Mouse (Mus musculus) liver, embryonic 11.5 days (tissue): ENCODE results near the gene Elk4. TPM values are rescaled to one million over a fixed set of nuclear protein-coding genes. Genes with fewer than 3 reads are reported as not detected.
A peak's percentile ranks its signal among the peaks of the same experiment; 100 is the strongest.

Experiments
- ATAC-seq: fragments of 200-750 bp; cut with Nextera tagmentation; replicated peaks from 2 replicates; pipeline ENCODE4 v1.8.0; 2017; ENCODE audit warnings: moderate number of reproducible peaks, mild to moderate bottlenecking, moderate TSS enrichment, moderate library complexity; ENCODE audit not compliant: low FRiP score
- DNase-seq: peaks from one replicate; pipeline ENCODE4 v3.0.0-alpha.2; 2017; ENCODE audit warnings: low spot score
- H3K27ac ChIP-seq: fragments of 300-500 bp; sonication (generic); 2 replicates; pipeline ENCODE4 v1.5.1; 2014; ENCODE audit warnings: mild to moderate bottlenecking, low read depth, low read length, control low read depth
- H3K27me3 ChIP-seq: fragments of 300-500 bp; sonication (generic); replicated peaks from 2 replicates; pipeline ENCODE4 v1.6.1; 2014; ENCODE audit warnings: low read length, mixed read lengths; ENCODE audit not compliant: control insufficient read depth, insufficient read depth
- H3K36me3 ChIP-seq: fragments of 300-500 bp; sonication (generic); 2 replicates; pipeline ENCODE4 v1.6.1; 2014; ENCODE audit warnings: mild to moderate bottlenecking, low read length, moderate library complexity, mixed read lengths; ENCODE audit not compliant: control insufficient read depth, insufficient read depth
- H3K4me1 ChIP-seq: fragments of 300-500 bp; sonication (generic); replicated peaks from 2 replicates; pipeline ENCODE4 v1.6.1; 2014; ENCODE audit warnings: low read length, mixed read lengths; ENCODE audit not compliant: control insufficient read depth, insufficient read depth
- H3K4me2 ChIP-seq: fragments of 300-500 bp; sonication (generic); 2 replicates; pipeline ENCODE4 v1.6.1; 2014; ENCODE audit warnings: mild to moderate bottlenecking, control low read depth, moderate library complexity
- H3K4me3 ChIP-seq: fragments of 300-500 bp; sonication (generic); 2 replicates; pipeline ENCODE4 v1.5.1; 2014; ENCODE audit warnings: low read depth, low read length, control low read depth
- H3K9ac ChIP-seq: fragments of 300-500 bp; sonication (generic); 2 replicates; pipeline ENCODE4 v1.6.1; 2014; ENCODE audit warnings: low read depth, low read length, control low read depth
- H3K9me3 ChIP-seq: fragments of 300-500 bp; sonication (generic); 2 replicates; pipeline ENCODE4 v1.6.1; 2016; ENCODE audit warnings: low read length, inconsistent platforms, mixed read lengths; ENCODE audit not compliant: control insufficient read depth
- WGBS: fragments of 180-500 bp; shearing (Covaris S2); extraction: QIAGEN DNeasy Blood & Tissue Kit; methylation state at CpG from one replicate; pipeline ENCODE4 v1.1.7; 2014; 5-methylcytosine and 5-hydroxymethylcytosine counted together
- polyA plus RNA-seq: library from polyadenylated mRNA; unstranded; fragments of >200 nt; fragmentation: Nextera tagmentation; extraction: Ambion mirVana; gene quantifications from 2 replicates; pipeline ENCODE4 v1.2.1, GENCODE M21; 2014

Gene Elk4
- polyA plus RNA-seq, 1 experiment from 2014 or later = 20.9 TPM

DNA sequence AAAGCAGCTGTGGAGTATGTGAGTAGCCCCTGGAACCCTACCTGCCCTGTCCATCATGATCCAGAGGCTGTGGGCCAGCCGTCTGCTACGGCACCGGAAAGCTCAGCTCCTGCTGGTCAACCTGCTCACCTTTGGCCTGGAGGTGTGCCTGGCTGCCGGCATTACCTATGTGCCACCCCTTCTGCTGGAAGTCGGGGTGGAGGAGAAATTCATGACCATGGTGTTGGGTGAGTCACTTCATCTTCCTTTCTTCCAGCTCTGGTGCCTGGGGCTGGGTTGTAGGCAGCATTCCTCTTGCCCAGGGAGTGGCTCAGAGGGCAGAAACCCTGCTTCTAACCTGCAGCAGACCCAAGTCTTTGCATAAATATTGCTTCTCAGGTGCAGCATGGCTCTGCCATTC is 30.5 kb upstream of the Elk4 start:
- no peaks in the 10 kb centered on the region for H3K9me3 ChIP-seq
- no peak overlapping the region for H3K4me3 ChIP-seq
- H3K36me3 ChIP-seq = 0 out of 2 replicates have a peak, but pooled peaks cover 2% of the 10 kb centered on the region
- H3K27ac ChIP-seq = no peak overlapping the region
- H3K9ac ChIP-seq = no peak overlapping the region
- 85% methylated on average over 5 of the region's 5 CpGs for WGBS
- H3K4me1 ChIP-seq = peaks cover 18% of the 10 kb centered on the region
- ATAC-seq (no peak), DNase-seq (no peak)
- H3K4me2 ChIP-seq = no peak overlapping the region
- H3K27me3 ChIP-seq = no peaks in the 10 kb centered on the region

DNA sequence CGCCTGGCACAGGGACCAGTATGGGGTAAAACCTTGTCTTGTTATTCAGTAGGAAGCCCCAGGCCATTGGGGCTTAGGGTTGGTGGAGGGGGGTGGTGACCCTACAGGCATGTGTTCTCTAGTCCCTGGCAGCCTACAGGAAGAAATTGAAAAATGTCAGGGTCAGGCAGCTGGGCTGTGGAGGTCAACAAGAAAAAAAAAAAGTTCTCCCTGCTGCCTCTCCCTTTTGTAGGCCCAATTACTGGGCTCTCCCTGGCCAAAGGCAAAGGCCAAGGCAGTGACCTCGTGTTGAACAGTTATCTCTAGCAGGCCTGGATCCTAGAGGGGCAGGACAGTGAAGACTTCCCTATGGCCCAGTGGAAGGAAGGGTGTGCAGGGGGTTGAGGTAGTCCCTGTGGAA is 26.9 kb upstream of the Elk4 start:
- Histone ChIP-seq H3K9ac (no peak overlapping the region), H3K4me1 (peaks cover 2% of the 10 kb centered on the region; the same call in 1 of the 2 replicates), H3K4me2 (no peak overlapping the region), H3K4me3 (no peak overlapping the region), H3K36me3 (0 out of 2 replicates have a peak, but pooled peaks cover 2% of the 10 kb centered on the region), H3K9me3 (no peaks in the 10 kb centered on the region), H3K27ac (no peak overlapping the region), H3K27me3 (no peaks in the 10 kb centered on the region)
- WGBS = 40% methylated on average over 2 of the region's 2 CpGs
- ATAC-seq (no peak), DNase-seq (no peak)

GRCm38 (mm10) chr1:131981378-131982013 is 25.9 kb upstream of the Elk4 start:
- Histone ChIP-seq H3K4me3 (no peak overlapping the region), H3K9ac (no peak overlapping the region), H3K9me3 (no peaks in the 10 kb centered on the region), H3K4me1 (peaks cover 2% of the 10 kb centered on the region; the same call in 1 of the 2 replicates), H3K27me3 (no peaks in the 10 kb centered on the region), H3K36me3 (0 out of 2 replicates have a peak, but pooled peaks cover 2% of the 10 kb centered on the region), H3K27ac (no peak overlapping the region), H3K4me2 (no peak overlapping the region)
- DNase-seq = peak; percentile 59
- ATAC-seq = peak; percentile 58
- 51% methylated on average over 12 of the region's 12 CpGs for WGBS

GRCm38 (mm10) chr1:131982907-131983306 is 24.5 kb upstream of the Elk4 start:
- WGBS = 14% methylated on average over 5 of the region's 5 CpGs
- H3K27ac ChIP-seq = no peak overlapping the region
- ATAC-seq (peak; percentile 32), DNase-seq (peak; percentile 68)
- 0 out of 2 replicates have a peak, but pooled peaks cover 2% of the 10 kb centered on the region for H3K36me3 ChIP-seq
- no peak overlapping the region for H3K9ac ChIP-seq
- H3K4me1 ChIP-seq = peaks cover 2% of the 10 kb centered on the region; the same call in 1 of the 2 replicates
- no peaks in the 10 kb centered on the region for H3K9me3 ChIP-seq
- H3K27me3 ChIP-seq = no peaks in the 10 kb centered on the region
- H3K4me2 ChIP-seq = no peak overlapping the region
- H3K4me3 ChIP-seq = no peak overlapping the region

- H3K9ac ChIP-seq = no peak overlapping the region
- WGBS = 76% methylated on average over 2 of the region's 2 CpGs
- no peak overlapping the region for H3K4me3 ChIP-seq
- no peaks in the 10 kb centered on the region for H3K9me3 ChIP-seq
- ATAC-seq (no peak), DNase-seq (no peak)
- H3K27ac ChIP-seq = no peak overlapping the region
- no peaks in the 10 kb centered on the region for H3K36me3 ChIP-seq
- no peaks in the 10 kb centered on the region for H3K27me3 ChIP-seq
- H3K4me1 ChIP-seq = peaks cover 2% of the 10 kb centered on the region; the same call in 1 of the 2 replicates
- H3K4me2 ChIP-seq = no peak overlapping the region
Observed at GRCm38 (mm10) chr1:131983806-131984205, 23.6 kb upstream of the Elk4 start.

DNA sequence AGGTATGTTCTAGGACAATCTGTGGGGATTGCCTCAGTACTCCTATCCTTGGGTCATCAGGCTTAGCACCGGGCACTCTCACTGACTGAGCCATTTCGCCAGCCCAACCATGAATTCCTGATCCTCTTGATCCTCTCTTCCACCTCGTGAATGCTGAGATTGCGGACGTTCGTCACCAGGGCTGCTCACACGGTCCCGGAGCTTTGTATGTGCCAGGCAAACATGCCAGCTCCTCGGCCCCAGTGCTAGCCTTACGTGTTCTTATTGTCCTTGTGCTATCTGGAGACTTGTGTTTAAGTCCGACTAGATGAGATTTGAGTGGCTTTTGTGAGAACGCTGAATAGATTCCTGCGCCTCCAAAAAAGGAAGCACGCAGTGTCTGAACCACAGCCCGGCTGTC is 20.0 kb upstream of the Elk4 start:
- H3K9me3 ChIP-seq = no peaks in the 10 kb centered on the region
- no peak overlapping the region for H3K4me2 ChIP-seq
- WGBS = 69% methylated on average over 15 of the region's 15 CpGs
- ATAC-seq = no peak
- H3K4me1 ChIP-seq = no peaks in the 10 kb centered on the region
- H3K4me3 ChIP-seq = no peak overlapping the region
- no peak overlapping the region for H3K9ac ChIP-seq
- H3K27me3 ChIP-seq = no peaks in the 10 kb centered on the region
- no peak overlapping the region for H3K27ac ChIP-seq
- no peak for DNase-seq
- H3K36me3 ChIP-seq = no peaks in the 10 kb centered on the region

DNA sequence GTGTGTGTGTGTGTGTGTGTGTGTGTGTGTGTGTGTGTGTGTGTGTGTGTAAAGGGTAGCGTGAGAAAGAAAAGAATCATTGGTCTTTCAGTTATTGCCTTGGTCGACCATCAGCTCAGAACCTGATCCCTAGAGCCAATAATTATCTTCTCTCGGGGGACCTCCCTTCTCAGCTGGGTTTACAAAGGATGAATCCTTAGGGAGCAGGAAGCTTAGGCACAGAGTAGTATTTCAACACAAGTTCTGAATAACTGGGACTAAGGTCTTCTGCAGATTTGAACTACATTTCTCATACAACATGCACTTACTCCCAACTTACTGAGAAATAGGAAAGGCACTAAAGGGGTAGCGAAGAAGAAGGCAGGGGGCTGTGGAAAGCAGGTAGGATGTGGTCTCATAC is 17.9 kb upstream of the Elk4 start:
- Histone ChIP-seq H3K36me3 (no peaks in the 10 kb centered on the region), H3K27ac (no peak overlapping the region), H3K9ac (no peak overlapping the region), H3K4me3 (no peak overlapping the region), H3K4me1 (no peaks in the 10 kb centered on the region), H3K4me2 (no peak overlapping the region), H3K9me3 (no peaks in the 10 kb centered on the region), H3K27me3 (no peaks in the 10 kb centered on the region)
- ATAC-seq = no peak
- DNase-seq = no peak
- 78% methylated on average over 4 of the region's 4 CpGs for WGBS

DNA sequence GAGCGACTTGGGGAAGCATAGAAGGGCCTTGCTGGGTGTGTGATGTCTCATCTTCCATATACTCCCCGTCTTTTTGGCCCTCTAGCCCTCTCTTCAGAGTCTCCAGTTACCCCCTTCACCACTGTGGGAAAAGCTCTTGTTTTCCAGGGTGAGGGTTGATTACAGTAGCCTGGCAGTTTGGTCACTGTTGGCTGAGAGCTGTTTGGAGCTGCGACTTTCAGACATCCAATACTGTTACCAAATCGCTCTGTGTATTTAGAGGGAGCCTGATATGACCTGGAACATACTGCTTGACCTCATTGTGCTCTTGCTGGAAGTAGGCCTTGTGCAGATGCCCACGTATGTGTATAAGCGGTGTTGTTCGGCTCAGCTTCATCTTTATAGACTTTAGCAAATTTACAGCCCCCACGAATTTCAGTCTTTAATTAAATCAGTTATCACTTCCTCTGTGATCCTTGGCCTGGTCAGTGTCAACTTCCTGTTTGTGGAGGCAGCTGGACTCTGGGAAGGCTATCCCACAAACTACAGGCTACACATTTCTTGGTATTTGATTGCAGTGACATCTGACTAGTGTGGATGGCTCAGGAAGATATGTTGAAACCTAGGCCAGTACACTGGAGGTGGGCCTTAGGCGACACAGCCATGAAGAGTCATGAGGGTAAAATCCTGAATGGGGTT is 17.2 kb upstream of the Elk4 start:
- H3K27ac ChIP-seq = no peak overlapping the region

GRCm38 (mm10) chr1:131992561-131993001 is 14.8 kb upstream of the Elk4 start:
- no peak for DNase-seq
- Histone ChIP-seq H3K27me3 (no peaks in the 10 kb centered on the region), H3K9ac (no peak overlapping the region), H3K9me3 (no peaks in the 10 kb centered on the region), H3K36me3 (no peaks in the 10 kb centered on the region), H3K4me3 (no peak overlapping the region), H3K4me1 (no peaks in the 10 kb centered on the region), H3K4me2 (no peak overlapping the region), H3K27ac (no peak overlapping the region)
- 66% methylated on average over 7 of the region's 7 CpGs for WGBS
- ATAC-seq = no peak

More for the DNA sequence above, 17.2 kb upstream of the Elk4 start:
- no peak overlapping the region for H3K9ac ChIP-seq
- no peak overlapping the region for H3K4me3 ChIP-seq
- H3K36me3 ChIP-seq = no peaks in the 10 kb centered on the region
- ATAC-seq (no peak), DNase-seq (no peak)
- 78% methylated on average over 9 of the region's 9 CpGs for WGBS
- no peak overlapping the region for H3K4me2 ChIP-seq
- no peaks in the 10 kb centered on the region for H3K9me3 ChIP-seq
- no peaks in the 10 kb centered on the region for H3K4me1 ChIP-seq
- no peaks in the 10 kb centered on the region for H3K27me3 ChIP-seq
